14 mouse cellular contexts compared by ENCODE assay signal in the genomic region with DNA sequence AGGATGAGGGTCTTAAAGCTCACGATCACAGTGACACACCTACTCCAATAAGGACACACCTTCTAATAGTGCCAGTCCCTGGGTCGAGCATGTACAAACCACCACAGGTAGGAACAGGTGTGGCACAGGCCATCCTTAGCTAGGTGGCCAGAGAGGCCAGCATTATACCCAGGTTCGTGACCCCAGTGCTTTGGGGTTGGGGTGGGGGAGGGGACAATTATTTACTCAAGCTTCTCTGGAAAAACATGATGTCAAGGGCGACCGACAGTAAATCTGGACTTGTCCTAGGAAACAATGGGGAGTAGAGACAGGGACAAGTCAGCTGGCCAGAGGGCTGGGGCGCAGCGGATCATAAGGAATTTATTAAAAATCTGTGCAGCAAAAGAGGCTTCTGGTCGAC.
"Had no signal": no experiment of that assay in that cellular context is flagged by ENCODE, and none has a peak within 500 bp of the region (broad histone marks: within the 10 kb centered on the region; RNA-seq: fewer than 3 reads in every experiment).

No protein-coding gene starts in this region.

- H3K27ac ChIP-seq: lung, embryonic 15.5 days; macrophage; midbrain, embryonic 13.5 days; midbrain, embryonic 15.5 days; neural tube, embryonic 12.5 days; stomach, embryonic 15.5 days had no signal

- H3K4me3 ChIP-seq: lung, embryonic 15.5 days; megakaryocyte, embryonic 14.5 days; midbrain, embryonic 13.5 days; midbrain, embryonic 15.5 days; neural tube, embryonic 12.5 days; stomach, embryonic 15.5 days had no signal

- H3K9ac ChIP-seq: lung, embryonic 15.5 days; midbrain, embryonic 13.5 days; midbrain, embryonic 15.5 days; neural tube, embryonic 12.5 days; stomach, embryonic 15.5 days had no signal

- DNase-seq: lung, adult 2 months; lung, postnatal 14 days; lung, postnatal 36 days; right cerebral cortex, postnatal 14 days; thymus, adult 2 months; thymus, postnatal 25 days; thymus, postnatal 4 days had no signal

- H3K36me3 ChIP-seq: lung, embryonic 15.5 days; midbrain, embryonic 13.5 days; midbrain, embryonic 15.5 days; neural tube, embryonic 12.5 days; stomach, embryonic 15.5 days had no signal

- H3K27me3 ChIP-seq: lung, embryonic 15.5 days; midbrain, embryonic 13.5 days; midbrain, embryonic 15.5 days; neural tube, embryonic 12.5 days; stomach, embryonic 15.5 days had no signal

- H3K4me1 ChIP-seq: midbrain, embryonic 15.5 days had no signal

- H3K9me3 ChIP-seq: lung, embryonic 15.5 days; midbrain, embryonic 13.5 days; midbrain, embryonic 15.5 days; neural tube, embryonic 12.5 days; stomach, embryonic 15.5 days had no signal
